Mouse (Mus musculus) lung, postnatal 0 days (tissue): ENCODE measurements at regions not wholly inside any gene's neighbourhood (a gene's known extent, or its start where the extent isn't known, plus 50 kb on each side); places are given as distances from the start of the nearest gene placed in this dataset.

ENCODE experiments used
- CTCF ChIP-seq: IDR thresholded peaks from 2 replicates; pipeline ENCODE4 v1.5.1; 2016; ENCODE audit warnings: antibody characterized with exemption, mild to moderate bottlenecking
- EP300 ChIP-seq: IDR thresholded peaks from 2 replicates; pipeline ENCODE4 v1.6.1; 2016; ENCODE audit warnings: antibody characterized with exemption, mild to moderate bottlenecking, control low read depth

- TF ChIP-seq CTCF: no peak
- TF ChIP-seq EP300: no peak
These were observed 1695.9 kb upstream of the Slc10a2 start for GRCm38 (mm10) chr8:6801076-6801475.
